Mouse (Mus musculus) cerebellum, adult 11 months (tissue): ENCODE results near the gene Ikzf1.

Experiments used
- DNase-seq: peaks from one replicate; pipeline ENCODE4 v3.0.0; 2022

Gene Ikzf1

DNA sequence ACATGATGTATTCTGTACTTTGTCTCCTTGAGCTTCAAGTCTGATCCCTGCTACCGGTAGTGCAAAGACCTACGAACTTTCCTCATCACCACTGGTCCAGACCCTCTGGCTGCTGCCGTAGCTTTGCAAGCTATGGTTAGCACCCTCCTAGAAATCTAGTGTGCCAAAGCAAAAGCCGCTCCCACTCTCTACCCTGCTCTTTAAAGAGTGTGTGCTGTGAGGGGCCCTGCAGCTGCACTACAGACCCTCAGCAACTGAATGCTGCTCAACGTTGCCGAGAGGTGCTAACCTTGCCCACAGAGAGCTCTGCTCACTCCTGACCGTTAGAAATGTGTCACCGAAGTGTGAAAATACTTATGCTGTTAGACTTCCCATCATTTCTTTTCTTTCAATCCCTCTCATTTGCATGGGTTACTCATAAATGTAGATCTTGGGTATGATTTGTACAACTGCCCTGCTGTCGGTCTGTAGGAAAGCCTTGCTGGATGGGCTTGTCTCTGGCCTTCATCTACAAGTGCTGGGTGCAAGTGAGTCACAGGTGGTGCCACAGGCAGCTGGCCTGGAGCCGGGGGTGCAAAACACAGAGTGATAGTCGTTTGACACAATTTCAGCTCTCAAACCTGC, 40.6 kb downstream of the Ikzf1 start:
- no peak for DNase-seq

DNA sequence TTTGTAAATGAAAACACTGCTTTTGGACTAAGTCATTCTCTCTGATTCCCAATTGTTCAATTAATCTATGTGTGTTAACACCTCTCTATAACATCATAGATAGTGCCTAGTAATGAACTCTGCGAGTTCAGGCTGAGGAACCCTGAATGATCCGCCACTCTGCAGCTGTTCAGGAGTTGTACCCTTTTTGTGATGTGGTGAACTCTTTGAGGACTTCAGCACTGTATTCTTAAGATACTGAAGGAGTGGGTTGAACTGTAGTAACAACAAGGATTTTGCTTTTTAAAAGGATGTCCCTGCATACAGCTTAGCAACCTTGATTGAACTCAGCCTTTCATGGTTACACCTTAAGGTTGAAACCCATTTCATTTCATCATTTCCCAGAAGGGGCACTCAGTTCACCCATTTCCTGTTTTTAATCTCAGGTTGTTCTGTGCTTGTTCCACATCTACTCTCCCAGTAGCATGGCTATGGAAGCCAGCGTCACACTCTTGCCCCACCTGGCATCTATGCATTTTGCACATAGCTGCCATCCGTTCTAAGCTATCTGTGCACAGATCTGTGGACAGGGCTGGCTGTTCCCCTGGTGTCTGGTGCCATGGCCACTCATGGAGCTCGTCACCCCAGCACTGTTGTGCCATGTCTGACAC, 41.2 kb downstream of the Ikzf1 start:
- no peak for DNase-seq

DNA sequence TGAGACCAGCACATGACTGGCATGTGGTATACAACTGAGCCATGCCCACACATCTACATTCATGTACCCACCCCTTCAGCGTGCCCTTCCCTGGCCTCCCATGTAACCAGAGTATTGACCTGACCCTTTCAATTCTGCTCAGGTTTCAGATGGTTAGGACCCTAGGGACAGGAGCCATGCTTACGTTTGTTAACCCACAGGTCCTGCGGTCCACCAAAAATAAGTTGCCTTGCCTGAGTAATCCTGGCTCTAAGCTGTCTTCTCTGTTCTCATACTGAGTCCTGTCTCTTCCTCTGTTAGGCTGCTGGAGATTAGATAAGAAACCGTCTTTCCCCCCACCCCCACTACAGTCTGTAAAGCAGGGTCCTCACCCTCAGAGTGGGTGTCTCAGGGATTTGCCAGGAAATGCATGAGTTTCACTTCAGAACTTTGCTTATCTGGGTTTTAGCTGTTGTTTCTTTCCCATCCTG, 42.0 kb downstream of the Ikzf1 start:
- no peak for DNase-seq

DNA sequence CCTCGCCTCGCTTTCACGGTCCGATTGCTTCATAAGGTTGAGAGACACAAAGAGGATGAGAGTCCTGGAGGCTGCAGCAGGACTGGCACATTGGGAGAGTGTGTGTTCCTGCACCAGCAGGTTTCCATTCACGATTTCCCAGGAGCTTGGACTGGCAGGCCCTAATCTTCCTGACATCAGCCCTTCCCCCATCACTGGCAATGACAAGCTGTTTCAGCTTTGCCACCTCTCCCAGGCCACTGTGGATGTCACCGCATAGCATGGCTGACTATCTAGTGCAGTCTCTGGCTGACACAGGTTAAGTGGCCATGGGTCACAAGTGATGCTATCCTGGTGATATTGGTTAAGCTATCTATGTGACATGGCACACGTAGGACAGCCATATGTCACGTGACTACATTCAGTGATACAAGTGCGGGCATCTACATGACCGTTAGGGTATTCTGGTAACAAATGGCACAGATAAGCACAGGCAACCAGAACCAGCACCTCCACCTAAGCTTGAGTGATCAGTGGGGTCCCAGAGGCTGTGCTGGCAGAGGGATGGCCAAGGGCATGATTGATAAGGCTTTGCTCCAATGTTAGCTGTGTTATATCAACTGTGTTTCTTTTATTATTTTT, 43.2 kb downstream of the Ikzf1 start:
- no peak for DNase-seq

DNA sequence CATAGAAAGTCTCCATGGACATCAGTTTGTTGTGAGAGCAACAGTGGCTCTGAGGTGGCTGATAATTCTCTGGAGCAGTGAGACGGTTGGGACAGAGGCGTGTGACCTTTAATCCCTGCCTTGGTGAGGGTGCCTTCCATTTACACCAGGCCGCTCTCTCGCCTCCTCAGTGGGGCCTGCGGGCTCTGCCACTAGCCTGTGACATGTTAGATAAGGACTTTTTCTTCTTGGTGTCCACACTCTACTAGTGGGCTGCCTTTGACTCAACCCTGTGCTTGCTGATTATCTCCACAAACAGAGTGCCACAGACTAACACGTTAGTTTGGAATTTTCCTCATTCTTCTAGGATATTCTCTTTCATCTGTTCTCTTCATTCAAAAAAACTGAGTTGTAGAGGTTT, 44.4 kb downstream of the Ikzf1 start:
- DNase-seq: no peak

DNA sequence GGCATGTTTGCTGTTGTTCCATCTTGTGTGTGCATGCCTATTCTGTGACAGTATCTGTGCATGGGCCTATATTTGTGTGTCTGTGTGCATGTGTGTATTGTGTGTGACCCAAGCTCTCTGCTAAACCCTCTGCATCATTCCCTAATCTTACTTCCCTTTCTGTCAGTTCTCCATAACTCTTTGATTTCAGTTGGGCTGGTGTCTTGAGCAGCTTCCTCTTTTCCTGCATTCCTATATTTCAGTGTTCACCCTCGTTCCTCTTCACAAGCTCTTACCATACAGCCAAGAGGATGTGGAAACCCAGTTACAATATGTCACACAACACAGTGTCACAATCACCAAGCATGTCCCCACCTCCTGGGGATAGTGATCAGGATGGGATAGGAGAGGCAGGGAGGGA, 45.3 kb downstream of the Ikzf1 start:
- DNase-seq: no peak

DNA sequence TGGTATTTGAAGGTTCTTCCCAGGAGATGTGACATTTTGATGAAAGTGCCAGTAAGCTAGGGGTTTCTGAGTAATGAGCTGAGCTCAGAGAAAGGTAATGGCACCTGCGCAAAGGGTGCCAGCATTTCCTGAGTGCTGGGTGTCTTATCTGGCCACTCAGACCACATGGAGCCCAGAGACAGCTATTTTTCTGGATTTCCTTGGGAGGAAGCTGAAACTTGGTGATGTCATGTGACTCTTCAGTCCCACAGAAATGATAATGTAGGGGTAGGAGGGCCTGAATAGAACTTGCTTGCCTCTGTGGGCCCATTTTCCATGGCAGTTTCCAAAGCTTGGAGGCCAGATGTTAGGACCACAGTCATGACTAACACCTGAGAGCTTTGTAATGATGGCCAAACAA, 46.9 kb downstream of the Ikzf1 start:
- no peak for DNase-seq

DNA sequence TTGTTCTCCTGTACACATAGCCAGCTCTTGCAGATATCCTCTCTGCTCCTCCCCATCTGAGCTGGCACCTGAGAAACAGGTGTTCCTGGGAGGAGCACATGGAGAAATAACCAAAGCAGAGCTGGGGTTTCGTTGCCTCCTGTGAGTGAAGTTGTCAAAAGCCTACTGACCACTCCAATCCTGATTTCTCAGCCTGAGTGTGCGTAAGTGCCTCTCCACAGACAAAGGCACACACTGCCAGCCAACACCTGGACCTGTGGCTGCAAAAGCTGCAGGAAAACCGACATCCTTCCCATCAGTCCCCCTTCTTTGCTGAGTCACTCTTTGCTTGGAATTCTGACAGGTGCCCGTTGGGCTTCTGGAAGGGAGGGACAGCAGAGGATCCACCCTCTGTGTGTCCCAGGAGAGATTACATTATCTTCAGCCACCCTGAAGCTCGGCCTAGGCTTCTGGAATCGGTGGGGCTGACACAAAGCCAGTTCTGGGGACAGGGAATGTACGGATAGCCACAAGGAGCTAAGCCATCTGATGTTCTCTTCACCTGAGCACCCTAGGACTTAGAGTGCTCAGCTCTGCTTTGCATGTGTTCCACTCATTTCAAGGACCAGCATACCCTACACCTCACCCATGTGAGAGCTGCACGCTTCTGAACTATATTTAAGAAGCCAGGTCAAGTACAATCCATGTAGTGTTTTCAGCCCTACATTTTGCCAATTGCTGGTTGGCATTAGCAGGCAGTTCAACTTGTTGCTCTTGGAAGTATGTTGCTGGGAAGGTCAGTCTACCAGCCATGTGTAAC, 48.4 kb downstream of the Ikzf1 start:
- no peak for DNase-seq

DNA sequence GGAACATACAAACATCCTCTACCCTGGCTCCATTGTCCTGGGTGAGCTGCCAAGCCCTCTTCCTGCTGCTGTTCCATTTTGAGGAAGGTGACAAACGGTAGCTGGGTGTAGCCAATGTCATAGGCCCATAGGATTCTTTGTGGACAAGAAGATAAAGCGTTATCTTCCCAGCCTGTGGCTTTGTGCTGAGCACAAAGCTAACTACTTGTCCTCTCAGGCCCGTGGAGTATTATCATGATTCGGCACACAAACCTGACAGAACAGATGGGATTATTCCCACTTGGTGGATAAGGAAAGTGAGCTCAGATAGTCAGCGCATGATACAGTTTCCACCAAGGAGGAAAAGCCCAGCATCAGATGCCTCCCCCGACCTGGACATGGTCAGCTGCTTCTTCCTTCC, 50.4 kb downstream of the Ikzf1 start:
- no peak for DNase-seq

DNA sequence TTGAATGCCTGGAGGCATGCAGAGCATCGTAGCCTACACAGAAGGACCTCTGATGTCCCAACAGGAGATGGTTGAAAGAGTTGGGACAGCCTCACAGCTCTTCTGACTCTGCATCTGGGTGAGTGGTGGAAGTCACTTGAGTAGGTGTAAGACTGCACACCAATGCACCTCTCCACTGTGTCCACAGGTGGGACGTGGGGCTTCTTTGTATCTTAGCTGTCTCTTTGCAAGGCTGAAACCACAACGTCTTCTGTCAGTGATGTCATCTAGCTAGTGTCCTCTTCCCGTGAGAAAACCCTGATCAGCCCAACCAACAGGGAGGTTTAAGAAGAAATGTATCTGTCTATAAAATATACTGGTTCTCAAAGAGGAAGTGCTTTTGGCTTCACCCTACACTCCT, 52.1 kb downstream of the Ikzf1 start:
- DNase-seq: no peak

DNA sequence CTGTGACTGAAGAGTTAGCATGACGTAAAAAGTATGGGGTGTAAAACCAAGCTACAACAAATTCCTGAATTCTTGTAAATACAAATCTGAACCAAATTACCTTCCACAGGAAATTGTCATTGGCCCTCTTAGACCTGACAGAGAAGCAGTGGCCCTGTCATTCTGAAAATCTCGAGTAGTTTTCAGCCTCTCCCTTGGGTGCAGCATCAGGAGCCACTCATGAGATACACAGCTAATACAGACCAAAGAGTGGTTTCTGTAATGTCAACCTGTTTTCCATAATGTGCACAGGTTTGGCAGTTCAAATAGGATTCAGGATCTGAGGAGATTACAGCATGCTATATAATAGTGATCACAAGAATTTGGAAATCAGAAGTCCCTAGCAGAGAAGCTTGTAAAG, 52.8 kb downstream of the Ikzf1 start:
- no peak for DNase-seq

DNA sequence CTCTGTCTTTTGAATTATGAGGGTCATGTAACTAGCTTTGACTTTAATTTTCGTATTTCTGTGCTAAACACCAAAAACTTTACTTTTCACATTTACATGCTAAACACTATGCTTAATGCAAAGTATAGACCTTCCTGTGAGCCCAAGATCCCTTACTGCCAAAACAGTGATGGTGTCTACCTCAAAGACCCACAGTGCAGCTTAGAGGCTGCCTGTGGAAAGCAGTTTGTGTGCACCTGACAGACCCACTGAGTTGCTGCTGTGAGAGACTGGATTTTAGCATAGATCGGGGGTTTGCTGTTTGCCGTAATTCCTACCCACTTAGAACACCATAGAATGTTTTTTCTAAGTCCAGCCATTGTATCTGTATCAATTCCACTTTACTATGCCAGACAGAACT, 54.3 kb downstream of the Ikzf1 start:
- DNase-seq: no peak

DNA sequence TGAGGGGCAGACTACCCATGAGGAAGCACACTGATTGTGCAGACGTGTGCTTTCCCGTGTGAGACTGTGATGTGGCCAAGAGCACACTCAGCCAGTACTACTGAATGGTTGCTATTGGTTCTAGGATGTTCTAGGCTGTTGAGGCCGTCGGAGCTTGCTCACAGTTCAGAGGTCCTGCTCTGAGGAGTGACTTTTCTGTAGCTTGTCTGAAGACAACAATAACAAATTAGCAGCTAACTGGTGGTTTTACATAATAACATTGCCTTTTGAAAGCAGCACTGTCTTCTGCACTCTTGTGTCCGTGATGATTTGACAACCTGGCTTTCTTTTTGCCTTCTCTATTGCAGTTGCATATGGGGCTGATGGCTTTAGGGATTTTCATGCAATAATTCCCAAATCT, 55.8 kb downstream of the Ikzf1 start:
- DNase-seq: no peak

DNA sequence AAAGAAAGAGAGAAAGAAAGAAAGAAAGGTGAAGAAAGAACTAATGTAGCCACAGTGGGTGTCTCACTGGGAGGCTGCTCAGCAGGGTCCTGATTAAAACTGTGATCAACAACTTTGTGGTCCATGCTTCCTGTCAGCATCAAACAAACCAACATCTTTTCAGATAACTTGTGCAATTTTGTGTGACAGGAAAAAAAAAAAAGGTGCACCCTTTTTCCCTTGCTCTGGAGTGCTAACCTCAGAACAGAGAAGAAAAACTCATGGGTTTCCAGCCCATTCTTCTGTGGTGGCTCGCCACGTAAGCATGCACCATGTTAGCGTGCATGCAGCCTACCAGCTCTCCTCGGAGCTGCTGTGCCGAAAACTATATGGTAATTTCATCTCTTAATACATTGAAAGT, 56.8 kb downstream of the Ikzf1 start:
- no peak for DNase-seq

DNA sequence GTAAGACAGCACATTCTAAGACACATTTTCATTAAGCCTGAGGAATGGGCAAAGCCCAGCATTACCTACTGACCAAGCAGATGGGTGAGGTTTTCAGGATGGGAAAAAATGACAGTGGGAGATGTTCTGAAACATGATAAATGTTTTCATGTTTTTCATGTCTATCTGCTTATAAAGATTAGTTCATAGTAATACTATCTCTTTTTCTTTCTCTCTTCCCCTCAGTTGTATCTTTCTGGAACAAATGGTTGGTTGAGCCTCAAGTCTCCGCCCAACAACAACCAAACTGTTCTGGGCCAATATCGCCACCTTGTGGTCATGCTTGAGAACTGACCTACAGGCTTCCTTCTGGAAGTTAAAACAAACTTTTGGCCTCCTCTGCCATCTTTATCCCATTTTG, 57.8 kb downstream of the Ikzf1 start:
- DNase-seq: no peak

DNA sequence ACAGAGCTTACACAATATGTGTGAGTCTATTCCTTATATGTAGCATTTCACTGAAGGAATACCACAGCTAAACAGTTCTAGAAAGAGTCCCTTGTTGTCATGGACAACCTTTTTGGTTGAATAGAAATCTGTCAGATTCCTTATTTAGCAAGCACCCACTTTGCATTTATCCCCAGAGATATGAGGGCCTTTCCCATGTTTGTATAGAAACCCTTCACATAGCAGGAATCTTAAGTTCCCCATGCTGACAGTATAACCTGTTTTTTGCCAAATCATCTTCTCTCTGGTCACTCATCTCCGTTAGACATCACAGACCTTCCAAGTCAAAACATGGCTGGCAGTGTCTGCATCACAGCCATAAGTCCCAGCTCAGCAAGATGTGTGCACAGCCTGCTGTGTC, 59.4 kb downstream of the Ikzf1 start:
- no peak for DNase-seq

DNA sequence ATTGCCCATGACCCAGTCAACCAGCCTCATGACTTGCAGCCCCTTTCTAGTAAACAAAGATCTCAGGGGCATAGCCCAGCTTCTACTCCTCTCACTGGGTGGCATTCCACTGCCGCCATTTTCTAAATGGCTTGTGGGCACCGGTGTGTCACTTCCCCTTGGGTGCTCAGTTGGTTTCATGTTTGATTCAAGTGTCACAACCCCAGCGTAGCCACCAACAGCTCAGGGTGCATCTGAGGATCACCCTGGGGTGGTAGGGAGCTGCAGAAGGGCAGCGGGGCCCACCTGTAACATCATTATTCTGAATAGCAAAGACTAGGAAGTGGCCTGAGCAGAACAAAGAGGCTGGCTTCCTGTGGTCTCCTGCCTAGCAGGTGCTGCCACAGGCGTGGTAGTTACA, 66.3 kb downstream of the Ikzf1 start:
- DNase-seq: no peak

DNA sequence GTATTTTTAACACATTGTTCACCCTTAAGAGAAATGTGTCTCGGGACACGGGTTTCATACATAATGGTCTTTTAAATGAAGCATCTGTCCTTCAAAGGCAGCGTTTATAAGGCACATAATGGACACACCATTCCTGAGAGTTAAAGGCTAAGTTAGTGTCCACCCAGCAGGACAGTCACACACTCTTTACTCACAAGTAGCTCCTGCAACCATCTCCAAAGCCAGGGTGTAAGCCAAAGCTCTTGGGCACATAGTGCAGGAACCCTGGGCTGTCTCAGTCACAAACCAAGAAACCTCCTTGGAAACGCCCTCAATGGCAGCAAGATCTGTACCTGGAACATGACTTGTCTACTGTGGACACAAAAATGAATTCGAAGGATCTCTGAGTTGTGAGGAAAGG, 68.1 kb downstream of the Ikzf1 start:
- DNase-seq: no peak

DNA sequence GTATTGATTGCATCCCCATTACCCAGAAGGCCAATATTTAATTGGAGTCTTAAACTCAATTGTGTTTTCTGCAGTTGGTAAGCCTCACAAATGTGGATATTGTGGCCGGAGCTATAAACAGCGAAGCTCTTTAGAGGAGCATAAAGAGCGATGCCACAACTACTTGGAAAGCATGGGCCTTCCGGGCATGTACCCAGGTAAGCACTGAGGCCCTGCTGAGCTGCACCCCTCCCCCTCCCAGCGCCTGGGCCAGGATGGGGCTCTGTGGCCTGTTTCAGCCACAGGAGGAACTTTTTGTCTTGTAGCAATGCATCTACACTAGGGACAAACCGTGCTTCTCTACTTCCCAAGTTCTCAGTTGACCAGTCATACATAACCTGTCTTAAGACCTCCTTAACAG, 73.3 kb downstream of the Ikzf1 start:
- DNase-seq: no peak

DNA sequence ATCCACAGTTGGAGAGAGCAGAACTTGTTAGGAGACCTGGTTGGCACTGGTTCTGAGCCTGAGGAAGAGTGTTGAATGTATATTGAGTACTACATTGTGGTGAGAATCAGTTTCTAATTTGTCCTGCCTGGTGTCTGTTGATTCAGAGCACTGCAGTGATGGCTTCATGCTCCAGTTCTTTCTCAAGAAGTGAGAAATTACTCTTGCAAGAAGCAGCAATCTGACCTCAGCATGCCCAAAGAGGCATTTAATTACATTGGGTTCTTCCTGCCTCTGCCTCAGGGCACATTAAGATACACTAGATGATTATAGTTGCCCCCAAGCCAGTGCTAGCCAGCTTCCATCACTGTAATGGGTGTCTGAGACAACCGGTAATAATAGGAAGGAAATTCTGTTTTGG, 74.1 kb downstream of the Ikzf1 start:
- DNase-seq: no peak

DNA sequence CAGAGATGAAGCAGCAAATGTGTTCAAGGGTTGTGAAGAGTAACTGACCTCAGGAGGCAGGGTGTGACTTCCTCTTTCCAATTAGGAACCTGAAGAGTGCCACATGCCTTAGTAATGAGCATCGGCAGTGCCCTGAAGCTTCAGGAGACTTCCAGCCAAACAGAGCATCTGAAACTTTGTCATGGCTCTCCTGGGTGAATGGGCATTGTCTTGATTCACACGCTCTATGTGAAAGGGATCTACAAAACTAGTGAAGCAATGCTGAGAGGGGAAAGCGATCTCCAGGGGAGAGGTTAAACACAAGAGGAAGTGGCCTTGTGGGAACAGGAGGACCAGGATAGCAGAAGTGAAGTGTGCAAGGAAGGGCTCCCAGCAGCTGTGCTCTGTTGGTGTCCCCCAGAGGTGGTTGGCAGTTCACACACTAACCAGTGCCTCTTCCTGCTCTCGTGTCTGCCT, 78.4 kb downstream of the Ikzf1 start:
- no peak for DNase-seq

DNA sequence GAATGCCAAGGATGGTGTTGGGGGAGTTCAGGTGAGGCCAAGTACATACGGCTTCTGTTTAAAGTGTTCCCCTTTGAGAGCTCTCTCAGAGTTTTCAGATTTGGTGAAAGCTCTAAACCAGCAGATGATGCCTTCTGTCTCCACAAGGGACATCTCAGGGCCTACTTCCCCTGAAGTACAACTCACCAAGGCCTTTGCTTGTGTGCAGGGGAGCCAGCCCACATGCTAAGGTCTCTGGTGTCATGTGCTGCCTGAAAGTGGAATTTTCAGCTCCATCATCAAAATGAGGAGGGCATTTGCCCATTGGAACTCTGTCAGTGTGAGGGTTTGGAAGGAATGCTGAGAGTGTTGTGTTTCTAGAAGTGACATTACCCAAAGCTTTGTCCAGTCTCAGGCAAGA, 80.6 kb downstream of the Ikzf1 start:
- no peak for DNase-seq

DNA sequence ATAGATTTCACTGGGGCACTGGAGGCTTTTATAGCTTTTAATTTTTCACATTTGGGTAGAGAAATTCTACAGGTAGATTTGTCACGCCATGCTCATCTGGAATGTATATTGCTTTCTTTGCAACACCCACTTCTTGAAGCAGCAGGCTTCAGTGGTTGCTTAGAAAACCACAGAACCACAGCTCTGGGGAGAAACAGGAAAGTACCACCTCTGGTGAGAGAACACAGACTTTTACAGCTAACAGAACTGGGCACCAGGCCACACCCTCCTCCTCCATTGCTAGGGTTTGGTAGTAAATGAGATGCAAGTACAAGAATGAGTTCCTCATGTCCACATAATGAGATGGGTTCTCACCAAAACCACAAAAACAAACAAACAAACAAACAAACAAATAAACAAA, 81.3 kb downstream of the Ikzf1 start:
- no peak for DNase-seq

DNA sequence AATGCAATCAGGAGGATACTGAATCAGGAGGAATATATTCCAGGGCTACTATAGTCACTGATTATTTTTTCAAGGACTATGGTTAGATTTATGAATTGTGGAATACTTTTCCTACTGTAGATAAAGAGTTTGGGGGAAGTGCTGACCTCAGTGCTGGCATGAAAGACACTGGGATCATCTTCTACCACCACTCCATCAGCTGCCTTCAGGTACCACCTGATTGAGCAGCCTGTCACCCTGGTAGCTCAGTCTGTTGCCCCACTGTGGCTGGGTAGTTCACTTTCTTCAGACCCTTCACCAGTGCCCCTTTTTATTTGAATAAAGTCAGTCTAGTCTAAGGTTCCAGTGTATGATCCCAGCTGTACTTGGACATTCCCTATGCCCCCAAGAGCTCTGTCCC, 81.9 kb downstream of the Ikzf1 start:
- no peak for DNase-seq
